Mouse (Mus musculus) kidney, adult 2 months (tissue): Measurements from ENCODE around the gene Acr. TPM values are rescaled to one million over a fixed set of nuclear protein-coding genes. Genes with fewer than 3 reads are reported as not detected.

Experiments
- DNase-seq: peaks from one replicate; pipeline ENCODE4 v3.0.0; 2021
- H3K27ac ChIP-seq: fragments of 200-500 bp; 2 replicates; pipeline ENCODE4 v1.5.1; 2012; ENCODE audit warnings: low read depth, low read length, control low read depth, inconsistent platforms; ENCODE audit not compliant: insufficient read depth
- H3K27me3 ChIP-seq: fragments of 200-500 bp; replicated peaks from 2 replicates; pipeline ENCODE4 v1.6.1; 2012; ENCODE audit warnings: mild to moderate bottlenecking, moderate library complexity, low read length, inconsistent platforms; ENCODE audit not compliant: control insufficient read depth, insufficient read depth
- H3K36me3 ChIP-seq: fragments of 200-500 bp; 2 replicates; pipeline ENCODE4 v1.6.1; 2012; ENCODE audit warnings: mild to moderate bottlenecking, moderate library complexity, low read length, inconsistent platforms; ENCODE audit not compliant: control insufficient read depth, insufficient read depth
- H3K4me1 ChIP-seq: fragments of 200-500 bp; 2 replicates; pipeline ENCODE4 v1.6.1; 2011; ENCODE audit warnings: low read length; ENCODE audit not compliant: control insufficient read depth, insufficient read depth
- H3K4me3 ChIP-seq: fragments of 200-500 bp; 2 replicates; pipeline ENCODE4 v1.5.1; 2011; ENCODE audit warnings: mild to moderate bottlenecking, low read depth, low read length, control low read depth; ENCODE audit not compliant: insufficient read depth
- CTCF ChIP-seq: fragments of 200-500 bp; conservative IDR thresholded peaks from 2 replicates; pipeline ENCODE4 v1.5.1; 2011; ENCODE audit warnings: low read depth, mild to moderate bottlenecking, control low read depth, low read length, moderate library complexity, mixed read lengths; ENCODE audit not compliant: insufficient read depth, insufficient read length
- POLR2A ChIP-seq: fragments of 200-500 bp; IDR thresholded peaks from one replicate; pipeline ENCODE4 v1.6.1; 2011; ENCODE audit warnings: low read depth, low read length, control low read depth
- WGBS: fragments of 180-500 bp; shearing (Covaris S2); methylation state at CpG from one replicate; pipeline ENCODE4 v1.1.7; 2018; 5-methylcytosine and 5-hydroxymethylcytosine counted together
- polyA plus RNA-seq: library from polyadenylated mRNA; depleted of rRNA; stranded (reverse); fragments of >200 nt; gene quantifications from 2 replicates; pipeline ENCODE4 v1.2.3, GENCODE M21; 2012; rRNA removed

Acr gene
- 0.58 and 0.74 TPM in 2 replicates for polyA plus RNA-seq

- no peak for TF ChIP-seq CTCF
- no peak for TF ChIP-seq POLR2A
- no peak within 1 kb of the TSS for H3K4me3 ChIP-seq
- 66% methylated on average over 6 of the region's 6 CpGs for WGBS
- H3K27ac ChIP-seq, result no peak within 1 kb of the TSS
- no peak for DNase-seq
- no peaks in the 10 kb centered on the region for H3K36me3 ChIP-seq
- no peaks in the 10 kb centered on the region for H3K27me3 ChIP-seq
- no peaks in the 10 kb centered on the region for H3K4me1 ChIP-seq
These were observed at the start of gene Acr for GRCm38 (mm10) chr15:89568114-89568513. Gene Acr (plus strand): TSS chr15:89568326.

DNA sequence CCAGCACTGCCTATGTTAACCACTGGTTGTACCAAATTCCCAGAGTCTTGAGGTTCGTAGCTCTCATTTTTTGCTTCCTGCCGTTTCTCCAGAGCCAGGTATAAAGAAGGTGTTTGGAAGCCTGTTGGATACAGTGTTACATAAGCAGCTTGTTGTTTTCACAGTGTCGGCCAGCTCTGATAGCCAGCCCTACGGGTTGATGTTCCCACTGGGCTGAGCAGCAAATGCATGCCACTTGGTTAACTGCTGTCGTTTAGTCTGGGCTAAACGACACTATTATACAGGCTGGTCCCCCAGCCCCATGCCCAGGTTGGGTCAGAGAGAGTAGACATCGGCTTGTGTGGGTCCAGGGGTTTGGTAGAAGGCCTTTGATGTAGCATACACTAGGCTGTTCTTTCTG, 46.2 kb upstream of the Acr start:
- Histone ChIP-seq H3K36me3 (no peaks in the 10 kb centered on the region), H3K27ac (no peak overlapping the region), H3K4me3 (no peak overlapping the region), H3K27me3 (no peaks in the 10 kb centered on the region), H3K4me1 (no peaks in the 10 kb centered on the region)
- DNase-seq, result no peak
- WGBS, result 56% methylated on average over 7 of the region's 7 CpGs
- TF ChIP-seq CTCF (no peak), POLR2A (no peak)

GRCm38 (mm10) chr15:89522566-89523282, 45.4 kb upstream of the Acr start:
- H3K4me3 ChIP-seq, result no peak overlapping the region
- no peak for TF ChIP-seq POLR2A
- TF ChIP-seq CTCF, result no peak
- 77% methylated on average over 10 of the region's 10 CpGs for WGBS

DNA sequence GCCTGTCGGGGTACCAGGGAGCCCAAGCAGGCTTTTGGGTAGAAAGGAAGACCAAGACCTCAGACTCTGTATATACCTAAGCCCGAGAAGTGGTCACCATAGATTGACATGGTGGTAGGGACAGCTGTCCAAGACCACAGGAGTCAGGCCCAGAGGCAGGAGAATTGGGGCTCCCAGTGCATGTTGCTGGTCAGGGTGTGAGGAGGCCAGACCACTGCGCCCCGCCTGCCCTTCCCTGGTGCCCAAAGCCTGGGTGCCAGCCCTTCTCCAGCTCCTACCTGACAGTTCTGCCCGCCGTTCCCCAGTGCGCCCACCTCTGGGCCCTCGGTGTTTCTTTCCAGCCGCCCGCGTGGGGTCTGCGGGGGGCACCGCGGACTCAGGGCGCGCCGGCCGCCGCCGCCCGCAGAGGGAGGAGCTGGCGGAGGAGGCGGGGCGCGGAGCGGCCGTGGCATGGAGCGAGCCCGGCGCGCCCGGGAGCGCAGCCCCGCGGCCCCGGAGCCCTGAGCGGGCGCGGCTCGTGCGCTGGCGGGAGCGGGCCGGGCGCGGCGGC, 44.8 kb upstream of the Acr start:
- DNase-seq, result no peak

More at GRCm38 (mm10) chr15:89522566-89523282, 45.4 kb upstream of the Acr start:
- DNase-seq, result peak; percentile 30
- Histone ChIP-seq H3K27ac (no peak overlapping the region), H3K27me3 (no peaks in the 10 kb centered on the region), H3K36me3 (no peaks in the 10 kb centered on the region), H3K4me1 (no peaks in the 10 kb centered on the region)

DNA sequence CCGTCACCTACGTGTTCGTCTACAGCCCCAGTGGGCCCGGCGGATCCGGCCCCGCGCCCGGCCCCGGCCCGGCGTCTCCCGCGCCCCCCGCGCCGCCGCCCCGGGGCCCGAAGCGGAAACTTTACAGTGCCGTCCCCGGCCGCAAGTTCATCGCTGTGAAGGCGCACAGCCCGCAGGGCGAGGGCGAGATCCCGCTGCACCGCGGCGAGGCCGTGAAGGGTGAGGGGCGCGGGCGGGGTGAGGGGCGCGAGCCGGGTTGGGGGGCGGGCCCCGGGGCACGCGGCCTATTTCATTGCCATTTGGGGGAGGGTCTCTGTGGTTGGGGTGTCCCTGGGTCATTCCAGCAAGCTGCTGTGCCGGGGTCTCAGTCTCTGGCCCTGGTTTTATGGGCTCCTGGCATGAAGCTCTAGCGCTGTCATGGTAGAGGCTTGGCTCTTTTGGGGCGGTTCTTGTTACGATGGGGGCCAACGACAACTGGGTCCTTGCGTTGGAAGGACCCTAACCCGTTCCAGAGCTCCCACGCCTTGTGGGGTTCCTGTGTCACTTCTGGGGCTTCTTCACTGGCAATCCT, 44.0 kb upstream of the Acr start:
- H3K27ac ChIP-seq, result no peak overlapping the region
- H3K36me3 ChIP-seq, result no peaks in the 10 kb centered on the region
- WGBS, result 36% methylated on average over 52 of the region's 52 CpGs
- TF ChIP-seq CTCF (no peak), POLR2A (no peak)
- H3K4me3 ChIP-seq, result no peak overlapping the region
- H3K4me1 ChIP-seq, result no peaks in the 10 kb centered on the region
- no peak for DNase-seq
- H3K27me3 ChIP-seq, result no peaks in the 10 kb centered on the region

More for the DNA sequence above, 44.8 kb upstream of the Acr start:
- Histone ChIP-seq H3K27ac (no peak overlapping the region), H3K36me3 (no peaks in the 10 kb centered on the region), H3K4me1 (no peaks in the 10 kb centered on the region), H3K27me3 (no peaks in the 10 kb centered on the region), H3K4me3 (no peak overlapping the region)
- WGBS, result 35% methylated on average over 46 of the region's 47 CpGs
- TF ChIP-seq CTCF (no peak), POLR2A (no peak)

- H3K36me3 ChIP-seq, result no peaks in the 10 kb centered on the region
- no peak for DNase-seq
- H3K27me3 ChIP-seq, result no peaks in the 10 kb centered on the region
- H3K4me1 ChIP-seq, result no peaks in the 10 kb centered on the region
- 64% methylated on average over 8 of the region's 8 CpGs for WGBS
- no peak overlapping the region for H3K27ac ChIP-seq
- TF ChIP-seq CTCF (no peak), POLR2A (no peak)
- no peak overlapping the region for H3K4me3 ChIP-seq
These were observed 43.3 kb upstream of the Acr start for GRCm38 (mm10) chr15:89524611-89525415.

DNA sequence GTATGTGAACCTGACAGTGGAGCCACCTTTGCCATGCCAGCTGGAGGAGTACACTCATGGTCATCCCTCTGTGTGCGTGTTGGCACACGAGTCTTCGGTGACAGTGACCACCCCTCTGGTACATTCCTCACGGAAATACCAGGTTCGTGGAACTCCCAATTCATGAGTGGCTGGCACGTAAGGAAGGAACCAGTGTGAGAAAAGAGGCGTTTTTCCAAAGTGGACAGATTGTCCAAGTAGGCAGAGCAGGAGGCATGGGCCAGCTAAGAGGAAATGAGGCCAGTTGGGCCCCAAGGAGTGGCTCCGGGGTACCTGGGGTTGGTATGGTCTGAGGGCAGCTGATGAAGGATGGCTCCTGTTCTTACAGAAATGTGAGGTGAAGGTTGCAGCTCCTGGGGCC, 42.7 kb upstream of the Acr start:
- no peak overlapping the region for H3K27ac ChIP-seq
- 81% methylated on average over 8 of the region's 8 CpGs for WGBS
- no peaks in the 10 kb centered on the region for H3K36me3 ChIP-seq
- H3K27me3 ChIP-seq, result no peaks in the 10 kb centered on the region
- TF ChIP-seq CTCF, result no peak
- no peak for TF ChIP-seq POLR2A
- no peak overlapping the region for H3K4me3 ChIP-seq
- no peaks in the 10 kb centered on the region for H3K4me1 ChIP-seq
- DNase-seq, result no peak
